Mouse (Mus musculus) thymus, adult 2 months (tissue): ENCODE results near the gene Mgat1.

Experiments
- CTCF ChIP-seq: fragments of 200-500 bp; IDR thresholded peaks from 2 replicates; pipeline ENCODE4 v1.5.1; 2012; ENCODE audit warnings: mild to moderate bottlenecking, control low read depth, low read length, moderate library complexity, borderline replicate concordance; ENCODE audit not compliant: control insufficient read depth, poor library complexity, insufficient read depth; ENCODE audit errors: extremely low read depth
- POLR2A ChIP-seq: fragments of 200-500 bp; IDR thresholded peaks from 2 replicates; pipeline ENCODE4 v1.6.1; 2012; ENCODE audit warnings: mild to moderate bottlenecking, low read length, control low read depth, moderate library complexity; ENCODE audit not compliant: control insufficient read depth, poor library complexity, insufficient read depth; ENCODE audit errors: extremely low read depth

DNA sequence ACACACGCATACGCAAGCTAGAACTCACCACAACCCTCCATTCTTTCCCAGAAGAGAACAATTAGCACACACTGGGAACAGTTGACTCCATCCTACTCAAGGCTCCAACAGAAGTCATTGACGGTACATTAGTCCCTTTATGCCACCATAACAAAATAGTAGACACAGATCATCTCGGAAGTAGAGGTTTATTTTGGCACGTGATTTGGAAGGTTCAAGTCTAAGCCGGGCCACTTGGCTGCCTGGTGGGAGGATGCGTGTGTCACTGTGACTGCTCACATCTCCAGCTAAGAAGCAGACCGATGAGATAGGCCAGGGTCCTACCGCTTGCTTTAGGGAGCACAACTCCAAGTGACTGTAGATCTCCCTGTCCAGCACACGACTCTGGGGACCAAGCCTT is 23.3 kb downstream of the Mgat1 start:
- no peak for TF ChIP-seq CTCF
- TF ChIP-seq POLR2A = no peak
